Mouse (Mus musculus) erythroid progenitor cell, adult 5-6 weeks (primary cell): ENCODE data around the gene Lhfpl2. TPM values are rescaled to one million over a fixed set of nuclear protein-coding genes. Genes with fewer than 3 reads are reported as not detected.

Experiments
- ATAC-seq: replicated peaks from 2 replicates; pipeline ENCODE4 v1.8.0; 2016; ENCODE audit warnings: moderate number of reproducible peaks, mild to moderate bottlenecking, moderate TSS enrichment, inconsistent platforms; ENCODE audit not compliant: poor library complexity, low FRiP score, severe bottlenecking
- total RNA-seq, 2 experiments: library from RNA; stranded (forward) in 1 of 2; stranded (reverse) in 1 of 2; fragments of 150-400 nt in 1 of 2; fragments of 186-747, 209-891 nt in 1 of 2; gene quantifications; 2 replicates each; pipeline versions ENCODE4 v1.2.3 to v1.2.4; 2015 to 2017; ENCODE audit warnings: low replicate concordance in 2 of 2

Lhfpl2 gene
- total RNA-seq, 2 experiments from 2014 or later: 6.7 to 7.8 TPM

DNA sequence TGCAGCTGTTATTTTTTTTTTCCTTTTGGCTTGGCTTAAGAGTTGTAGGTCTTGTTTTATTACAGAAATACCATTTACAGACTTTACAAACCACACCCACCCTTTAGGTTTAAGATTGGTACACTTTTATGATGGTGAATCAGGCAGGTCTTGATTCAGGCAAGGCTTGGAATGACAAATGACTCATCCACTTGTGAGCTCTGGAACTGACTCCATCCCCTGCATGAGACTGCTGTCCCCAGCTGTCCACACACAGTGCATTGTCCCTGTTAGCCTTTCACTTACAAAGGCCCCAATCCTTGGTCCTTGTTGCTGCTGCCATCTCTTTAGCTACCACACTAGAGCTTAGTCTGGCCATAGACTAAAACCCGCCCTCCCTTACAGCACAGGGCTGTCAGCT lies 132.8 kb downstream of the Lhfpl2 start:
- no peak for ATAC-seq

DNA sequence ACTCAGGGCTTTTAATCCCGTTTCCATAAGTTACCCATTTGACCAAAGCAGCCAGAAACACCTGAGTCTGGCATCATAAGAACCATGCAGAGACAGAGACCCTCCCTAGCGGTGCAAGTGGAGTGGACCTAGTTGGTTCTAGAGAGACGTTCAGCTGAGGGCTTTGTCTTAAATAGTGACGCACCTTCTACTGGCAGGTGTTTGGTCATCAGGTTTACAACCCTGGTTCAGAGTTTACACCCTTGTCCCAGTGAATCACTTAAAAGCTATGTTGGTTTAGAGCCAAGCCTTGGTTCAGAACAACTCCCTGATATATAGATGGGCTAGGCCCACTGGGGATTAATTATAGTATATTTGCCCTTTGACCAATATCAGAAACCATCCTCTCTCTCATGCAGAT lies 135.6 kb downstream of the Lhfpl2 start:
- ATAC-seq: no peak

DNA sequence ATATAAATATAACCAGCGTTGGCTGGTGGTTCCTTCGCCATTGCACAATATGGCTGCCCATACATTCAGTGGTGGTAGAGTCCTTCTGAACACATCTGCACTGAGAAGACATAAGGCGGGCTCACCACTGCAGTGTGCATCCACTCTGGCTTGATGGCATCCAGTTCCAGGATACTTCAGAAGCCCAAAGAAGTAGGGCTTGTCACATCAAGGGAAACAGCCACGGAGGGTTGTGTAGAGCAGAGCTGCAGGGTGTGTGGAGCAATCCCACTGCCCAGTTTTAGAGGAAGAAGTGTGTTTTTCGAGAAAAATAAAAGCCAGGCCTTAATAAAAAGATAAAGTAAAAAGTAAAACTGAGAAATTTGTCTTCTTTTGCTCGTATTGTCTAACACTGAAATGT lies 141.0 kb downstream of the Lhfpl2 start:
- ATAC-seq: no peak

DNA sequence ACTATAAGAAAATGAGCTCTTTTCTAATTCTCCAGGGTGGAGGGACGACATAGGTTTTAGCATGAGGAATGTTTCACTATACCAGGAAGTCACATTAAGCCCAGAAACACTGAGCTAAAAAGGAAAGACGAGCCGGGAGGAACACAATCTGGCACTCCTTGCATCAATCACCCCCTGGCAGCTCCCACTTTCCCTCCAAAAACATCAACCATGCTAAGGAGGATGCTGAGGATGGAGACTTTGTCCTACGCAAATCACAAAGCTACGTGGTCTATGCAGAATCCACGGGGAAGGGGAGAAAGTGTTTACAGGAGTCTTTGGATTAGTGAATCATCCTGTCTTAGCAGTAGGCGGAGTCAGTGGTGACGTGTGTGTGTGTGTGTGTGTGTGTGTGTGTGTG lies 142.2 kb downstream of the Lhfpl2 start:
- no peak for ATAC-seq

GRCm38 (mm10) chr13:94205234-94205633 lies 147.6 kb downstream of the Lhfpl2 start:
- no peak for ATAC-seq

DNA sequence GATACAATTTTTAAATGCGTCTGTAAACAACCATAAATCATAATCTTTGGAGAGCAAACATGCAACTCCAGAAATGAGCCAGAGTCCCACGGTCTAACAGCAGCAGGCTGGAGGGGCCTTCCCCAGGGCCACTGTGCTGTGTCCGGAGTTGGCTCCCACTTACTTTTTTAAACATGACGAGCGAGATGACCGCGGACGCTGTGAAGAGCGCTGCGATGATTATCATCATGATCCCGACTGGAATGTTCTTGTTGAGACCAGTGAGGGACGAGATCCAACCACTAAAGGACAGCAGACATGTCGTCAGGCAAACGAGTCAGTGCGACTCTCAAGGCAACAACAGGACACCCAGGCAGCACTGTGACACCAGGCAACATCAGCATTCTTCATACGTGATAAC lies 150.4 kb downstream of the Lhfpl2 start:
- ATAC-seq: no peak

DNA sequence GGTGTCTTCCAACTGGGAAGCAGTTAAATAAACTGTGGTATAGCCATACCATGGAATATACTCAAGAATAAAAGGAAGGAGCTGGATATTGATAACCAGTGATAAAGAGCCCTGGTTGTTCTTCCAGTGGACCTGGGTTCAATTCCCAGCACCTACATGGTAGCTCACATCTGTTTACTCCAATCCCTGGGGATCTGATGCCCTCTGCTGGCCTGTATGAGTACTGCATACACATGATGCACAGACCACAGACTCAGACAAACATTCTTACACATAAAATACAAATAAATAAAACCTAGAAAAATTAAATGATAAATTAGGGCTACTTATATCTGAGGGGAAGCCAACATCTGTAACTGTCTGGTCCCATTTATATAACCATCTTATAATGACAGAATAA lies 151.3 kb downstream of the Lhfpl2 start:
- no peak for ATAC-seq

DNA sequence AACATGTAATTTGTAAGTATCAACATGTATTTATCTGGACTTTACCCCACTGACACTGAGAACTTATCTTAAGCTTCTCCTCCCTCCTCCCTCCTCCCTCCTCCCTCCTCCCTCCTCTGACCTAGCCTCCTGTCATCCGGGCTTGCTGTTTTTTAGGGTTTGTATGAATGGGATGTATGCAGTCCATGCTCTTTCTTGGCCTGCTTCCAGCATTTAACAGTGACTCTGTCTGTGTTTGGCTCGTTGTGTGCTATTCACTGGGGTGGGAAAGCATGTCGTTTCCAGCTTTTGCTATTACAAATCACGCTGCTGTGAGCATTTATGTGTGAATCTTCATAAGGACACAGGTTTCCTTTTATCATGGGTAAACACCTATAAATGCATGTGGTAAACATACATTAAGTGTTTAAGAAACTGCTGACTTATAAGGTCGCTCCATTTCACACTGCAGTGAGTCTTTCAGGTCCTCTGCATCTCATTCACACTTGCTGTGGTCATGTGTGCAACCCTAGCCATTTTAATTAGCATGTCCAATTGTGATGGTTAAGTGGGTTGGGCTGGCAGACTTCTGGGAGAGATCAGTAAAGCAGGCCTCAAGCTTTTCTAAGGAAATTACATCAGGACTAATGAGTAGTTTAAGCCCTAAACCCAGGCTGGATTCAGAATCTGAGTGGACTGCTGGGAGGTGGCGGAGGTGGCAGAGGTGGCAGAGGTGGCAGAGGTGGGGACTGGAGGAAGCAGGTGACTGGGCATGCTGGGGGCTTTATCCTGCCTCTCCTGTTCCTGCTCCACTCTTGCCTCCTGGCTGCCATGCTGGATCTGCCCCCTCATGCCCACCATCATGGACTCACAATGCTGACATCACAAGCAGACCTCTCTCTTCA lies 153.9 kb downstream of the Lhfpl2 start:
- ATAC-seq: no peak

- ATAC-seq: no peak
Measured at GRCm38 (mm10) chr13:94212179-94212578, 154.6 kb downstream of the Lhfpl2 start.

GRCm38 (mm10) chr13:94212716-94213115 lies 155.1 kb downstream of the Lhfpl2 start:
- ATAC-seq: no peak

DNA sequence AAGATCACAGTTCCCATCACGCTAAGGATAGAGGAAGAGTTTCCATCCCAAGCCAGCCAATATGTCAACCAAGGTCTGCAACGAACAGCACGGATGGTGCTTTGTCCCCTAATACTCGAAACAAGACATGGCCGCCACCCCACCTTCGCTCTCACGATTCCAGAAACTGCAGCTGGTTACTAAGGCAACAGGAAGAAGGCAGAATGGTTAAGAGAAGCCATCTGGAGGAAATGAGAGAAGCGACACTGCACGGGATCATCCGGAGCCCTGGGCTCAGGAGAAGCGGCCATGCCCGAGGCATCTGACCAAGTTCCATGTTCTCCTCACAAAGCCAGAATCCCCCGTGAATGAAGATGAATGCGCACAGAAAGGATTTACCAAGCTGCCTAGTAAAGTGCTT lies 166.0 kb downstream of the Lhfpl2 start:
- ATAC-seq: no peak

- ATAC-seq: no peak
Measured at GRCm38 (mm10) chr13:94224717-94225705, 167.4 kb downstream of the Lhfpl2 start.

DNA sequence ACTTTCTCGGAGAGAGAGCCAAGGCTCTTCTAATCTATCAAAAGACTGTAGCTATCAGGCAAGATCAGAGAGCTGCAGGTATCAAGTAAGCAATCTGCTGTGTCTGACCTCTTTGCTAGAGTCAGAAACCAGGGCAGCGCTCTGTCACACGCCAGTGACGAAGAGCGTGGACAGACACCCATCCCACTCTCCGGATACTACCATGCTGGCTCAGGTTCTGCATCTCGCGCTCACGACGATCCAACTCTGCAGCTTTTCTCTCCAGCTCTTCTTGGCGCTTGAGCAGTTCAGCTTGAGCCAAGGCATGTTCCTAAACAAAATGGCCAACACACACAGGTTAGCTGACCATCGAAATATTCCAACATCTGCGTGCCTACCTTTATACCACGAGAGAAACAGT lies 174.3 kb downstream of the Lhfpl2 start:
- no peak for ATAC-seq

DNA sequence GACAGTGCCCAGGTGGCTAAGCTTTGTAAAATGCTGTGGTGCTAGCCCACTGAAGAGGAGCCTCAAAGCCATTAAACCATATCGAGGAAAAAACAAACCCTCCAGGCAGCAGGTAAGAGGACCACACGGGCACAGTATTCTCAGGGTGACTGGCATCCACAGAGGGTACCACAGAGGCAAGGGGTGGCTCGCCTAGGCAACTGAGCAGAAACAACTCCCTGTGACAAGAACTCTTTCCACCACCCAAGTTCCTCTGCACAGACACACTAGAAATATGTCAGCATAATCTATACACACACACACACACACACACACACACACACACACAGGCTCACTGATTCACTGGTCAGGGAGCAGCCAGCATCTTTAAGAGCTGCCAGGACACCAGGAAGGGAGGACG lies 181.9 kb downstream of the Lhfpl2 start:
- ATAC-seq: no peak

DNA sequence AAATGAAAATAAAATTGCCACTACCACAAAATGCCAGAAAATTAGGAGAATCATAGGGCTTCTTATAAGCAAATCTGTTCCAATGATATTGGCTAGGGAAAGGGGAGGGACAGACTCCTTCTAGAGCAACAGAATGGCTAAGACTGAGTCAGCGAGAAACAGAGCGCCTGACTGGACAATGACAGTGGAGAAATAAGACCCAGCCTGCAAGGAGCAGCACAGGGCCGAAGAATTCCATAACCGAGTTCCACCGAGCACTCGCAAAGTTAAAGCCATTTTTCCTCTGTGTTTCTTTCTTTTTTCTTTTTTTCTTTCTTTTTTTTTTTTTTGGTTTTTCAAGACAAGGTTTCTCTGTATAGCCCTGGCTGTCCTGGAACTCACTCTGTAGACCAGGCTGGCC lies 182.5 kb downstream of the Lhfpl2 start:
- no peak for ATAC-seq

- ATAC-seq: no peak
Measured at GRCm38 (mm10) chr13:94240873-94241272, 183.3 kb downstream of the Lhfpl2 start.

- ATAC-seq: no peak
Measured at GRCm38 (mm10) chr13:94241892-94242524, 184.4 kb downstream of the Lhfpl2 start.

DNA sequence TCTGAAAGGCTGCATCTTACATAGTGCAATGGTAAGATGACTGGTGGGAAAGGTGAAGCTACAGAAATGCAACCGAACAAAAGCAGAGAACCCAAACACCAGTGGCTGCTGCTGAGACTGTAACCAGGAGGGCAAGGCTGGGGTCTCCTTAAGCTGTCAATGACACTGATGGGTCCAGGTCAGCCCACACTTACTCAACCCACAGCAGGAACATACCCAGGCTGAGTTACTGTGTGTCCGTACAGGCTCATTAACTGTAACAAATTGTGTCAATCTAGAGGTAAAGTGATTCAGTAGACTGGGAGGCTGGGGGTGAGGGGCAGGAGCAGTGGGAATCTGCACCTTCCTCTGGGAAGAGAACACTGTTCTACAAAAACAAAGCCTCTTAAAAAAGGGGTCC lies 185.3 kb downstream of the Lhfpl2 start:
- no peak for ATAC-seq
